Mouse (Mus musculus): Measurements from ENCODE around the gene Hyal2. TPM values are rescaled to one million over a fixed set of nuclear protein-coding genes. Genes with fewer than 3 reads are reported as not detected.

Gene Hyal2
- polyA plus RNA-seq, 1 experiment from 2014 or later, result 88.8 TPM

- peaks cover 54% of the 10 kb centered on the region for H3K36me3 ChIP-seq (ENCODE audit: insufficient read depth, low read length)
- WGBS, result 84% methylated on average over 6 of the region's 6 CpGs
These were observed 50.4 kb downstream of the Hyal2 start for GRCm38 (mm10) chr9:107618098-107618497.

GRCm38 (mm10) chr9:107618778-107619545 lies 51.2 kb downstream of the Hyal2 start:
- TF ChIP-seq CTCF (IDR thresholded peaks at IDR 0.05; ENCODE audit: low read depth), result no peak
- DNase-seq (ENCODE audit: low spot score) (peak; percentile 90), ATAC-seq (replicated peaks; ENCODE audit: low FRiP score, low read depth) (peak; percentile 84)
- Histone ChIP-seq H3K27ac (peak overlapping the region; percentile 89), H3K36me3 (ENCODE audit: insufficient read depth, low read length) (peaks cover 55% of the 10 kb centered on the region), H3K9ac (ENCODE audit: low read depth, low read length) (peak overlapping the region; percentile 23; the same call in 1 of the 2 replicates), H3K27me3 (ENCODE audit: insufficient read depth, low read length) (no peaks in the 10 kb centered on the region), H3K4me1 (replicated peaks; ENCODE audit: insufficient read depth, low read length) (peaks cover 23% of the 10 kb centered on the region; the same call in 1 of the 2 replicates), H3K9me3 (replicated peaks; ENCODE audit: low read length) (no peaks in the 10 kb centered on the region), H3K4me2 (ENCODE audit: low read length) (no peak overlapping the region), H3K4me3 (replicated peaks; ENCODE audit: low read depth, low read length) (no peak overlapping the region)
- 36% methylated on average over 13 of the region's 13 CpGs for WGBS

More at GRCm38 (mm10) chr9:107618098-107618497, 50.4 kb downstream of the Hyal2 start:
- Histone ChIP-seq H3K9me3 (replicated peaks; ENCODE audit: low read length) (no peaks in the 10 kb centered on the region), H3K9ac (ENCODE audit: low read depth, low read length) (no peak overlapping the region), H3K27me3 (ENCODE audit: insufficient read depth, low read length) (no peaks in the 10 kb centered on the region), H3K4me2 (ENCODE audit: low read length) (no peak overlapping the region), H3K4me1 (replicated peaks; ENCODE audit: insufficient read depth, low read length) (peaks cover 23% of the 10 kb centered on the region; the same call in 1 of the 2 replicates), H3K27ac (peak overlapping the region; percentile 89), H3K4me3 (replicated peaks; ENCODE audit: low read depth, low read length) (no peak overlapping the region)
- TF ChIP-seq CTCF (IDR thresholded peaks at IDR 0.05; ENCODE audit: low read depth), result no peak
- DNase-seq (ENCODE audit: low spot score) (no peak), ATAC-seq (replicated peaks; ENCODE audit: low FRiP score, low read depth) (no peak)

GRCm38 (mm10) chr9:107619546-107619879 lies 51.8 kb downstream of the Hyal2 start:
- Histone ChIP-seq H3K4me3 (replicated peaks; ENCODE audit: low read depth, low read length) (no peak overlapping the region), H3K9me3 (replicated peaks; ENCODE audit: low read length) (no peaks in the 10 kb centered on the region), H3K4me1 (replicated peaks; ENCODE audit: insufficient read depth, low read length) (peaks cover 23% of the 10 kb centered on the region; the same call in 1 of the 2 replicates), H3K9ac (ENCODE audit: low read depth, low read length) (no peak overlapping the region), H3K4me2 (ENCODE audit: low read length) (no peak overlapping the region), H3K27ac (peak overlapping the region; percentile 89), H3K36me3 (ENCODE audit: insufficient read depth, low read length) (peaks cover 50% of the 10 kb centered on the region), H3K27me3 (ENCODE audit: insufficient read depth, low read length) (no peaks in the 10 kb centered on the region)
- WGBS, result 59% methylated on average over 13 of the region's 13 CpGs
- no peak for TF ChIP-seq CTCF (IDR thresholded peaks at IDR 0.05; ENCODE audit: low read depth)
- ATAC-seq (replicated peaks; ENCODE audit: low FRiP score, low read depth) (peak; percentile 34), DNase-seq (ENCODE audit: low spot score) (no peak)

GRCm38 (mm10) chr9:107620954-107621353 lies 53.2 kb downstream of the Hyal2 start:
- Histone ChIP-seq H3K9me3 (replicated peaks; ENCODE audit: low read length) (no peaks in the 10 kb centered on the region), H3K4me2 (ENCODE audit: low read length) (no peak overlapping the region), H3K36me3 (ENCODE audit: insufficient read depth, low read length) (peaks cover 35% of the 10 kb centered on the region), H3K9ac (ENCODE audit: low read depth, low read length) (no peak overlapping the region), H3K4me3 (replicated peaks; ENCODE audit: low read depth, low read length) (no peak overlapping the region), H3K4me1 (replicated peaks; ENCODE audit: insufficient read depth, low read length) (peaks cover 23% of the 10 kb centered on the region; the same call in 1 of the 2 replicates), H3K27ac (peak overlapping the region; percentile 6; the same call in 1 of the 2 replicates), H3K27me3 (ENCODE audit: insufficient read depth, low read length) (no peaks in the 10 kb centered on the region)
- DNase-seq (ENCODE audit: low spot score), result no peak
- no peak for ATAC-seq (replicated peaks; ENCODE audit: low FRiP score, low read depth)
- TF ChIP-seq CTCF (IDR thresholded peaks at IDR 0.05; ENCODE audit: low read depth), result no peak

Other genes with a start within 250 kb of the Hyal2 start
- gene Hemk1, start 229.6 kb upstream of the Hyal2 start, polyA plus RNA-seq (2015; fragmentation: Nextera tagmentation; extraction: Ambion mirVana), result 10.1 and 11.5 TPM in 2 replicates
- 2.0 and 2.2 TPM in 2 replicates for gene 6430571L13Rik, start 227.3 kb upstream of the Hyal2 start, polyA plus RNA-seq (2015; fragmentation: Nextera tagmentation; extraction: Ambion mirVana)
- 0.64 TPM in 2 replicates for gene Cacna2d2, start 168.3 kb upstream of the Hyal2 start, polyA plus RNA-seq (2015; fragmentation: Nextera tagmentation; extraction: Ambion mirVana)
- 53.2 and 54.7 TPM in 2 replicates for gene Tmem115, start 34.0 kb upstream of the Hyal2 start, polyA plus RNA-seq (2015; fragmentation: Nextera tagmentation; extraction: Ambion mirVana)
- gene Cyb561d2, start 25.8 kb upstream of the Hyal2 start, polyA plus RNA-seq (2015; fragmentation: Nextera tagmentation; extraction: Ambion mirVana), result 50.1 and 53.9 TPM in 2 replicates
- 43.8 and 45.5 TPM in 2 replicates for gene Nprl2, start 25.7 kb upstream of the Hyal2 start, polyA plus RNA-seq (2015; fragmentation: Nextera tagmentation; extraction: Ambion mirVana)
- 6.7 and 7.9 TPM in 2 replicates for gene Zmynd10, start 20.6 kb upstream of the Hyal2 start, polyA plus RNA-seq (2015; fragmentation: Nextera tagmentation; extraction: Ambion mirVana)
- 49.8 and 53.6 TPM in 2 replicates for gene Rassf1, start 16.4 kb upstream of the Hyal2 start, polyA plus RNA-seq (2015; fragmentation: Nextera tagmentation; extraction: Ambion mirVana)
- gene Tusc2, start 4.7 kb upstream of the Hyal2 start, polyA plus RNA-seq (2015; fragmentation: Nextera tagmentation; extraction: Ambion mirVana), result 52.1 and 53.0 TPM in 2 replicates
- gene Hyal1, start 9.0 kb downstream of the Hyal2 start, polyA plus RNA-seq (2015; fragmentation: Nextera tagmentation; extraction: Ambion mirVana), result 5.0 and 6.0 TPM in 2 replicates
- 20.3 and 22.3 TPM in 2 replicates for gene Naa80, start 10.9 kb downstream of the Hyal2 start, polyA plus RNA-seq (2015; fragmentation: Nextera tagmentation; extraction: Ambion mirVana)
- 1.3 and 2.0 TPM in 2 replicates for gene Hyal3, start 12.9 kb downstream of the Hyal2 start, polyA plus RNA-seq (2015; fragmentation: Nextera tagmentation; extraction: Ambion mirVana)
- 28.9 and 29.9 TPM in 2 replicates for gene Ifrd2, start 19.7 kb downstream of the Hyal2 start, polyA plus RNA-seq (2015; fragmentation: Nextera tagmentation; extraction: Ambion mirVana)
- 30.5 and 33.3 TPM in 2 replicates for gene Sema3b, start 41.3 kb downstream of the Hyal2 start, polyA plus RNA-seq (2015; fragmentation: Nextera tagmentation; extraction: Ambion mirVana)
- gene Gnai2, start 67.4 kb downstream of the Hyal2 start, polyA plus RNA-seq (2015; fragmentation: Nextera tagmentation; extraction: Ambion mirVana), result 351 and 359 TPM in 2 replicates
- 12.9 and 14.7 TPM in 2 replicates for gene Slc38a3, start 101.6 kb downstream of the Hyal2 start, polyA plus RNA-seq (2015; fragmentation: Nextera tagmentation; extraction: Ambion mirVana)
- gene Gnat1, start 111.8 kb downstream of the Hyal2 start, polyA plus RNA-seq (2015; fragmentation: Nextera tagmentation; extraction: Ambion mirVana), result 0.89 and 1.2 TPM in 2 replicates
- 16.2 and 17.3 TPM in 2 replicates for gene Sema3f, start 142.5 kb downstream of the Hyal2 start, polyA plus RNA-seq (2015; fragmentation: Nextera tagmentation; extraction: Ambion mirVana)
- gene Rbm5, start 203.1 kb downstream of the Hyal2 start, polyA plus RNA-seq (2015; fragmentation: Nextera tagmentation; extraction: Ambion mirVana), result 108 and 113 TPM in 2 replicates